Mouse (Mus musculus) hematopoietic multipotent progenitor cell, adult 10-12 weeks (in vitro differentiated cells): ENCODE data around the gene Apoh. TPM values are rescaled to one million over a fixed set of nuclear protein-coding genes. Genes with fewer than 3 reads are reported as not detected.

ENCODE experiments used
- polyA plus RNA-seq: library from polyadenylated mRNA; stranded (reverse); fragments of >175 nt; gene quantifications from 2 replicates; pipeline ENCODE4 v1.2.3, GENCODE M21; 2012; ENCODE audit warnings: low replicate concordance

Gene Apoh
- not detected in 2 replicates for polyA plus RNA-seq

DNA sequence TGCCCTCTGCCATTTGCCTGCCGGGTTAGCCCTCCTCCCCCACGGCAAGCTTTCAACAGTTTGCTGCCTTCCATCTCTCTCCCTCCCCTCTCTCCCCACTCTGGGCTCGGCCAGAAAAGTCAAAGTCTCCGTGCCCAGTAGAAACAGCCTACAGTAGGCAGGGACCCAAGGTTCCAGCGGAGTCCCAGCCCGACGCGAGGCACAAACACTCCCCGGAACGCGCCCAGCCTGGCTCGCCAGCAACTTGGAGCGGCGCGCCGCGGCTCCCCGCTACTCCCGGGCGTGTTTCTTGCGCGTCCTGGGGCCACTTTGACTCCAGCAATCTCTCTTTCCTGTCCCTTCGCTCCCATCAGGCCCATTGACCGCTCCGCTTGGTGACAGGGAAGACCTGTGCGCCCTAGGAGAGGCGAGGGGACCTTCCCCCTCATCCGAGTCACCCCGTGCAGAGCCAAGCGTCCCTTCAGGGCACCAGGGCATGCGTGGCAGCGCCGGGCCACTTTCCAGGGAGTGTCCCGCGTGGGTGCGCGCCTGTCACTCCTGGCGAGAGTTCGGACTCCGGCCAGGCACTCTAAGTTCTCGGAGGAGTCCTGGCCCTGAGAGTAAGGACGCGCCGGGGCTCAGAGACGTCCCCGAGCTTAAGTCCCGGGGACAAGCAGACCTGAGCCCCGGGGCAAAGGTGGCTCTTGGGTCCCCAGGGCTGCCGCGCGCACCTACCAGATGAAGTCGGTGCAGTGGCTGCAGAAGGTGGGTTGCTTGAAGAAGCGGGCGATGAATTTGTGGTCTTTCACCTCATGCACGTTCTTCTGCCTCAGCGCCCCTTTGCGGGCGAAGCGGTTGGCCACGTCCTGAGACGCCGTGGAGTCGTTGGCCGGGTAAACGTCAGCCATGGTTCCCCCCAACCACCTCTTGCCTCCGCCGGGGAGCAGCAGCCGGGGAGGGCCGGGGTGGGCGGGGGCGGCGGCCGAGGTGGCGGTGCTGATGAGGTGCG is at the start of gene Apoh:
TSS of gene Apoh (plus strand) at position 574 of the 988 bp plus-strand sequence.

DNA sequence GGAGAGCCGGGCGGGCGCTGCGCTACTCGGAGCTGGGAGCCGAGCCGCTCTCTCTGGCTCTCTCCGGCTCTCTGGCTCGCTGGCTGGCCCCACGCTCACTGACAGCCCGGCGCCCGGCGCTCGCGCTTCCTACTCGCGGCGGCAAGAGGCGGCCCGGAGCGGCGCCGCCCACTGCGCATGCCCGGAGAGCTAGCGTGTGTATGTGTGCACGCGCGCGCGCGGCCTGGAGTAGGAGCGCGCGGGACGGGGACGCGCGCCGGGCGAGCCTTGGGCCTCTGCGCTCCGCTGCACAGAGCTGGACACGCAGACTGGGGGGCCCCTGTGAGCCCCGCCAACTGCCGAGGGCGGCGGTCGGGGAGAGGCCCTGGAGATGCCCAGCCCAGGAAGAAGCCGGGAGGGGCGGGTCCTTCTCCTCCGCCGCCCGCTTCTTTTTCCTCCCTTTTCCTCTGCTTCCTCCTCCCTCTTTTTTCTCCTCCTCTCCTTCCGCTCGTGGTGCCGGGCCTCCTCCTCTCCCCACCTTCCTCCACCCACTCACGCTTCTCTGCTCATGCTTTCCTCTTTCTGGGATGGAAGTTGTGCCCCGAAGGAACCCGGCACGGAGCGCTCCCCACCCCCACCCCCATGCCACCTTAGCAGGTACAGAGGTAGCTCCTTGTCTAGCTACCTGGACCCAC is 772 bp downstream of the Apoh start, which contains the start of gene Prkca:
TSS of gene Prkca (minus strand) at position 140 of the 674 bp plus-strand sequence.

GRCm38 (mm10) chr11:108424889-108425591 is 81.9 kb downstream of the Apoh start, which contains the start of gene Cep112:
Gene Cep112 (plus strand): TSS chr11:108425192.

Other genes with a start within 250 kb of the Apoh start
- 9.2 and 10.4 TPM in 2 replicates for gene Prkca, start 574 bp downstream of the Apoh start, polyA plus RNA-seq
- 0.07 TPM in 1 of 2 replicates, not detected in the other for gene Cep112, start 81.8 kb downstream of the Apoh start, polyA plus RNA-seq